In genomic region chr15:6874601-6875019, GRCm38 (mm10) we compare ENCODE assay signal across 8 mouse cellular contexts. TPM values are rescaled to one million over a fixed set of nuclear protein-coding genes. Genes with fewer than 3 reads are reported as not detected.
DNase-seq lines count a peak whose midpoint lies in the region; ATAC-seq lines count a peak whose summit lies in the region.

TSS of gene Osmr (minus strand) at chr15:6874969.

- H3K27me3 ChIP-seq in forebrain, embryonic 15.5 days = peaks cover 26% of the 10 kb centered on the region
- H3K27me3 ChIP-seq in limb, embryonic 12.5 days = peaks cover 27% of the 10 kb centered on the region
- peaks cover 44% of the 10 kb centered on the region for H3K27me3 ChIP-seq in neural tube, embryonic 13.5 days

- H3K4me2 ChIP-seq in forebrain, embryonic 15.5 days (replicated peaks) = peak within 1 kb of the TSS; percentile 62
- H3K4me2 ChIP-seq in limb, embryonic 12.5 days = peak within 1 kb of the TSS; percentile 88
- peak within 1 kb of the TSS; percentile 84 for H3K4me2 ChIP-seq in neural tube, embryonic 13.5 days

- 0 out of 2 replicates have a peak, but pooled peaks have one; percentile 8 for ATAC-seq in forebrain, embryonic 15.5 days (replicated peaks)
- ATAC-seq in limb, embryonic 12.5 days (ENCODE audit: insufficient number of reproducible peaks, insufficient read depth, low FRiP score, low TSS enrichment, low read depth) = no peak; the same call in 1 of the 2 replicates
- no peak for ATAC-seq in neural tube, embryonic 13.5 days (ENCODE audit: low read depth)

- no peaks in the 10 kb centered on the region for H3K9me3 ChIP-seq in forebrain, embryonic 15.5 days
- no peaks in the 10 kb centered on the region for H3K9me3 ChIP-seq in limb, embryonic 12.5 days
- no peaks in the 10 kb centered on the region for H3K9me3 ChIP-seq in neural tube, embryonic 13.5 days

- peak; percentile 37 to 45 for DNase-seq in urinary bladder, adult 18-20 months (ENCODE audit: low spot score in 2 of 2)
- no peak for DNase-seq in urinary bladder, postnatal 4 days (ENCODE audit: low spot score in 2 of 2)
- DNase-seq in layer of hippocampus, adult 9-11 months = no peak
- no peak for DNase-seq in cerebellum, postnatal 4 days (ENCODE audit: low spot score in 2 of 2)
- no peak for DNase-seq in spleen, postnatal 4 days (ENCODE audit: low spot score in 2 of 2)

- H3K4me1 ChIP-seq in forebrain, embryonic 15.5 days = peaks cover 12% of the 10 kb centered on the region
- H3K4me1 ChIP-seq in limb, embryonic 12.5 days (replicated peaks) = peaks cover 3% of the 10 kb centered on the region; the same call in 1 of the 2 replicates
- peaks cover 24% of the 10 kb centered on the region for H3K4me1 ChIP-seq in neural tube, embryonic 13.5 days (replicated peaks)

- H3K9ac ChIP-seq in forebrain, embryonic 15.5 days (replicated peaks) = peak within 1 kb of the TSS; percentile 24; the same call in 1 of the 2 replicates
- H3K9ac ChIP-seq in limb, embryonic 12.5 days (replicated peaks) = peak within 1 kb of the TSS; percentile 52
- peak within 1 kb of the TSS; percentile 60 for H3K9ac ChIP-seq in neural tube, embryonic 13.5 days

- H3K27ac ChIP-seq in forebrain, embryonic 15.5 days (replicated peaks) = no peak within 1 kb of the TSS
- no peak within 1 kb of the TSS for H3K27ac ChIP-seq in limb, embryonic 12.5 days
- H3K27ac ChIP-seq in neural tube, embryonic 13.5 days (replicated peaks) = no peak within 1 kb of the TSS

- no peaks in the 10 kb centered on the region for H3K36me3 ChIP-seq in forebrain, embryonic 15.5 days
- H3K36me3 ChIP-seq in limb, embryonic 12.5 days = no peaks in the 10 kb centered on the region
- H3K36me3 ChIP-seq in neural tube, embryonic 13.5 days = no peaks in the 10 kb centered on the region

- peak within 1 kb of the TSS; percentile 38 for H3K4me3 ChIP-seq in forebrain, embryonic 15.5 days
- H3K4me3 ChIP-seq in limb, embryonic 12.5 days (replicated peaks) = peak within 1 kb of the TSS; percentile 52
- H3K4me3 ChIP-seq in neural tube, embryonic 13.5 days = peak within 1 kb of the TSS; percentile 43

- 5% methylated on average over 16 of the region's 16 CpGs for WGBS in forebrain, embryonic 15.5 days
- 7% methylated on average over 16 of the region's 16 CpGs for WGBS in limb, embryonic 12.5 days
- 7% methylated on average over 16 of the region's 16 CpGs for WGBS in neural tube, embryonic 13.5 days

RNA-seq across cellular contexts. Expression of gene Osmr, which starts in this region (rescaled TPM):
- 1.2 and 1.4 TPM in 2 replicates for polyA plus RNA-seq in forebrain, embryonic 15.5 days (2015; fragmentation: Nextera tagmentation; extraction: Ambion mirVana)
- polyA plus RNA-seq in limb, embryonic 12.5 days (2016; fragmentation: Nextera tagmentation; extraction: Ambion mirVana) = 0.74 and 0.76 TPM in 2 replicates
- polyA plus RNA-seq in neural tube, embryonic 13.5 days (2015; fragmentation: Nextera tagmentation; extraction: Ambion mirVana) = 1.2 and 1.7 TPM in 2 replicates

Comparison
In these comparisons a context has a peak if more than half of its experiments do, and no peak if none do; other contexts are left out.
1. DNase-seq: peak in urinary bladder, adult 18-20 months (2 of 2); none in urinary bladder, postnatal 4 days (0 of 2), layer of hippocampus, adult 9-11 months (single experiment), cerebellum, postnatal 4 days (0 of 2) and spleen, postnatal 4 days (0 of 2).
2. Peak in every context shown above with its lines, with median percentiles within 50 percentile points of each other: H3K4me2 ChIP-seq, H3K4me3 ChIP-seq and H3K9ac ChIP-seq.